Mouse (Mus musculus): ENCODE measurements at regions not wholly inside any gene's neighbourhood (a gene's known extent, or its start where the extent isn't known, plus 50 kb on each side); places are given as distances from the start of the nearest gene placed in this dataset.

DNA sequence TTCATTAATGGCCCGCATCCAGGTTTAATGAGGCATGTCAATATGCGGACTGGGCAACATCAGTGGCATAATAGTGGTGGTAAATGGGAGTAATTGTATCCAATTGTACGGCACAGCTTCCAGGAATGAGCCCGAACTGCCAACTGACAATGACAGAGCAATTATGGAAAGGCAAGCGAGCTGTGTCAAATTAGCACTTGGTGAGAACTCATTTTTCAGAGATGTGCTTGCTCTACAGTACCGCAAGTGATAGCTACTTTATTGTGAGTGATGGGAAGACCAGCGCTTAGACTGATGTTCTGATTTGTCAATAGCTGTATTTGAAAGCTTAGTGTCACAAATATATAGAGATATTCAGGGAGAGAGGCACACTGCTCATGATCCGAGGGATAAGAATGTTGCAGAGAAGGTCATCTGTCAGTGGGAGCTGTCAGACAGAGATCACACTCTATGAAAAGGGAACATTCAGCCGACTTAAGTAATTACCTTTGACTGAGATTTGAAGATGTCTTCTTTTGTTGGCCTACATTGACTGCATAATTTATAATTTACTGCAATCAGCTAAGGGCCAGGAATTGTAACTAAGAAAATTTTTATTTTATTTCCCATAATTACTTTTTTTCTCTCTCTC lies 290.7 kb downstream of the Tfec start:
- TF ChIP-seq GATA4 (IDR thresholded peaks at IDR 0.05; ENCODE audit: insufficient replicate concordance, low read length): no peak

- no peak for TF ChIP-seq GATA4 (IDR thresholded peaks at IDR 0.05; ENCODE audit: insufficient replicate concordance, low read length)
Observed at GRCm38 (mm10) chr6:16606687-16607392, 291.4 kb downstream of the Tfec start.

DNA sequence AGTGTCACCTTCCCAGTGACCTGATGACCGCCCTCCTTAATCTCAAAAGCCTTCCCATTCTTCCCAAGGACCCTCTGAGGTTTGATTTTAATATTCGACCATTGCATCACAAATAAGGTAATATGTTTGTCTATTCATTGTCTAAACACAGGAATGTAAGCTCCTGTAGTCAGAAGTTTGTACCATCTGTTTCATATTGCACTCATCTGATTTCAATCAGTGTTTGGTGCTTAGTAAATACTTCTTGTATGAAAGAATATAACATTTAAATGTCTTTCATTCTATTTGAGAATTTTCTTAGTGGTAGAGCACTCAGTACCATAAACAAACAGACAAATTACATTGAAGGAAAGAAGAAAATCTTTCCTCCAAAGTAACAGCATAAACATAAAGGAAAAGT lies 305.8 kb downstream of the Tfec start:
- no peak for TF ChIP-seq GATA4 (IDR thresholded peaks at IDR 0.05; ENCODE audit: insufficient replicate concordance, low read length)

- no peak for TF ChIP-seq GATA4 (IDR thresholded peaks at IDR 0.05; ENCODE audit: insufficient replicate concordance, low read length)
Observed at GRCm38 (mm10) chr6:16582302-16582701, 315.9 kb downstream of the Tfec start.

DNA sequence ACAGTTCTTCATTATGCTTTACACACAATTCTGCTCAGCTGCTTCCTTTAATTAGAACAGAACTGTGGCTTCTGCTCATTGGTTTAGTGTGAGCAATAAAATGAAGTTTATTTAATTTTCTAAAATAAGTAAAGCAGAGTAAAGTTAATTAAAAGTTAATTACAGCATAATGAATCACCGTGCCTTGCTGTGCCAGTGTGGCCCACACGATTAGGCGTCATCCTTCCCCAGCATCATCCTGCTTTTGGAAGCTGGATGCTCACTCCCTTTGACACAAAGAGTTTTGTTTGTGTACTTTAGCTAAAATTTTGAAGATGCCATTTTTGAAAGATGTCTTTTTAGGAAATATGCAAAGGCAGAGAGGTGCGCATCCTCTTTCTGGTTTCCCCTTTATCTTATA lies 316.4 kb downstream of the Tfec start:
- no peak for TF ChIP-seq GATA4 (IDR thresholded peaks at IDR 0.05; ENCODE audit: insufficient replicate concordance, low read length)

GRCm38 (mm10) chr6:16575875-16576274 lies 322.4 kb downstream of the Tfec start:
- no peak for TF ChIP-seq GATA4 (IDR thresholded peaks at IDR 0.05; ENCODE audit: insufficient replicate concordance, low read length)

DNA sequence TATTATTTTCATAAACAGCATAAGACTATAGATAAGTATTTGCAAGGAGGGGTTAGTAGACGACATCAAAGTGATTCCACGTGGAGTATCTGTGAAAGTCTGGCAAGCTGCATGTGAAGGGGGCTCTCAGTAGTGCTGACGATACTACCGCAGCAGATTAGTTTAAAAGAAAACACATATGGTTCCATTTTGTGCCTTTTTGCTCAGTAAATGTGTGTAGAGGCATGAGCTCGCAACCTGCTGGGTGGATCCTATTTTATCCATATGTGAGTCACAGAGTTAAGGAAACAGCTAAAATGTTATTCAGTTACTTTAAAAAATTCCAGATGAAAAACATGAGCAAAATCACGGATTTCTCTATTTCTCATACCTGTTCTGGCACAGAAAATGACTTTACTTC lies 325.4 kb downstream of the Tfec start:
- no peak for TF ChIP-seq GATA4 (IDR thresholded peaks at IDR 0.05; ENCODE audit: insufficient replicate concordance, low read length)

- TF ChIP-seq GATA4 (IDR thresholded peaks at IDR 0.05; ENCODE audit: insufficient replicate concordance, low read length): no peak
Observed at GRCm38 (mm10) chr6:16551945-16552673, 346.1 kb downstream of the Tfec start.

- TF ChIP-seq GATA4 (IDR thresholded peaks at IDR 0.05; ENCODE audit: insufficient replicate concordance, low read length): no peak
Observed at GRCm38 (mm10) chr6:16551131-16551530, 347.1 kb downstream of the Tfec start.

- no peak for TF ChIP-seq GATA4 (IDR thresholded peaks at IDR 0.05; ENCODE audit: insufficient replicate concordance, low read length)
Observed at GRCm38 (mm10) chr6:16550445-16550844, 347.8 kb downstream of the Tfec start.

GRCm38 (mm10) chr6:16514054-16514453 lies 384.2 kb downstream of the Tfec start:
- TF ChIP-seq GATA4 (IDR thresholded peaks at IDR 0.05; ENCODE audit: insufficient replicate concordance, low read length): no peak

DNA sequence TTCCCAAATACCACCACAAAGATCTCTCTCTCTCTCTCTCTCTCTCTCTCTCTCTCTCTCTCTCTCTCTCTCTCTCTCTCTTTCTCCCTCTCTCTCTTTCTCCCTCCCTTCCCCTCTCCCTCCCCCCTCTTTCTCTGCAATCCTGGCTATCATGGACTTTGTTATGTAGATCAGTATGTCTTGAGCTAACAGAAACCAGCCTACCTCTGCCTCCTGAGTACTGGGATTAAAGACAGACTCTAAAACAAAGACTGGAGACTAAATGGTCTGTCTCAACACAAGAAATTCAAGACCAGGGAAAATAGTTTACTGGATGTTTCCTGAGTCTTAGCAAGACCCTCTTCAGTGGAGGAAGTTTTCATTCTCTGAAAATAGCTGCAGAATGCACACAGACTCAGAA lies 384.7 kb downstream of the Tfec start:
- TF ChIP-seq GATA4 (IDR thresholded peaks at IDR 0.05; ENCODE audit: insufficient replicate concordance, low read length): no peak

GRCm38 (mm10) chr6:16503836-16504235 lies 394.4 kb downstream of the Tfec start:
- TF ChIP-seq GATA4 (IDR thresholded peaks at IDR 0.05; ENCODE audit: insufficient replicate concordance, low read length): no peak

GRCm38 (mm10) chr6:16487015-16487630 lies 411.1 kb downstream of the Tfec start:
- no peak for TF ChIP-seq GATA4 (IDR thresholded peaks at IDR 0.05; ENCODE audit: insufficient replicate concordance, low read length)

DNA sequence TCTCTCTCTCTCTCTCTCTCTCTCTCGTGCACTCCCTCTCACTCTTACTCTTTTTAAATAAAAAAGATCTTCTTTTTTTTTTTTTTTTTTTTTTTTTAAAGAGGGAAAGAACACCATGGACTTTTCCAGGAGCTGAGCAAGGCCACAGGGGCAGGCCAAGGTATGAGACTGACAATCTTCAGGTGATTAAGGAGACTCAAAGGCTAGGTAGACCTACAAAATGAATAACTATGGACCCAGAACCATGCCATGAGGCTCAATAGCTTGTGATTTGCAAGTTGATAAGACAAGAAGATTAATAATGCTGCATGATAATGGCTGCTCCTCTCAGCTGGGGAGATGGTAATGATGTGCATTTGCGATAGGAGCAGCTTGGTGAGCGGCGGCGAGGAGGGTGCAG lies 414.9 kb downstream of the Tfec start:
- TF ChIP-seq GATA4 (IDR thresholded peaks at IDR 0.05; ENCODE audit: insufficient replicate concordance, low read length): no peak

Data from liver, adult (tissue).